Mouse (Mus musculus) heart, postnatal 0 days (tissue): ENCODE measurements around the gene Cacna1e. TPM values are rescaled to one million over a fixed set of nuclear protein-coding genes. Genes with fewer than 3 reads are reported as not detected.

Source experiments
- ATAC-seq: fragments of 200-750 bp; cut with Nextera tagmentation; 2 replicates; pipeline ENCODE4 v1.8.0; 2017; ENCODE audit warnings: low read depth, moderate number of reproducible peaks, moderate library complexity; ENCODE audit not compliant: insufficient read depth
- DNase-seq: peaks from one replicate; pipeline ENCODE4 v3.0.0-alpha.2; 2016; ENCODE audit warnings: low spot score
- H3K27ac ChIP-seq: fragments of 300-500 bp; sonication (generic); 2 replicates; pipeline ENCODE4 v1.5.1; 2014; ENCODE audit warnings: low read depth, mild to moderate bottlenecking
- H3K27me3 ChIP-seq: fragments of 300-500 bp; sonication (generic); 2 replicates; pipeline ENCODE4 v1.6.1; 2014; ENCODE audit warnings: low read length, mixed read lengths; ENCODE audit not compliant: control insufficient read depth, insufficient read depth
- H3K36me3 ChIP-seq: fragments of 300-500 bp; sonication (generic); replicated peaks from 2 replicates; pipeline ENCODE4 v1.6.1; 2014; ENCODE audit warnings: low read length, mixed read lengths; ENCODE audit not compliant: control insufficient read depth, insufficient read depth
- H3K4me1 ChIP-seq: fragments of 300-500 bp; sonication (generic); 2 replicates; pipeline ENCODE4 v1.6.1; 2014; ENCODE audit warnings: antibody characterized with exemption; ENCODE audit not compliant: control insufficient read depth, insufficient read depth
- H3K4me2 ChIP-seq: fragments of 300-500 bp; sonication (generic); 2 replicates; pipeline ENCODE4 v1.6.1; 2014; ENCODE audit warnings: low read depth, mild to moderate bottlenecking, low read length, moderate library complexity
- H3K4me3 ChIP-seq: fragments of 300-500 bp; sonication (generic); 2 replicates; pipeline ENCODE4 v1.5.1; 2014; ENCODE audit warnings: low read depth, low read length
- H3K9ac ChIP-seq: fragments of 300-500 bp; sonication (generic); replicated peaks from 2 replicates; pipeline ENCODE4 v1.6.1; 2014; ENCODE audit warnings: low read depth, low read length, mixed read lengths
- H3K9me3 ChIP-seq: fragments of 300-500 bp; sonication (generic); replicated peaks from 2 replicates; pipeline ENCODE4 v1.6.1; 2016; ENCODE audit warnings: low read length; ENCODE audit not compliant: control insufficient read depth
- CTCF ChIP-seq: IDR thresholded peaks from 2 replicates; pipeline ENCODE4 v1.5.1; 2016; ENCODE audit warnings: antibody characterized with exemption, control low read depth, low read depth
- EP300 ChIP-seq: IDR thresholded peaks from 2 replicates; pipeline ENCODE4 v1.6.1; 2016; ENCODE audit warnings: antibody characterized with exemption, low read depth
- WGBS: fragments of 180-500 bp; shearing (Covaris S2); extraction: QIAGEN DNeasy Blood & Tissue Kit; methylation state at CpG from one replicate; pipeline ENCODE4 v1.1.7; 2014; 5-methylcytosine and 5-hydroxymethylcytosine counted together
- polyA plus RNA-seq: library from polyadenylated mRNA; unstranded; fragments of >200 nt; fragmentation: Nextera tagmentation; extraction: Ambion mirVana; gene quantifications from 2 replicates; pipeline ENCODE4 v1.2.1, GENCODE M21; 2015
- total RNA-seq: library from RNA; depleted of rRNA; stranded (reverse); fragments of >200 nt; gene quantifications from 2 replicates; pipeline ENCODE4 v1.2.3, GENCODE M21; 2014; ENCODE audit warnings: low replicate concordance

The Cacna1e gene
- total and polyA plus RNA-seq, 2 experiments from 2014 or later, result 0.04 to 0.08 TPM

DNA sequence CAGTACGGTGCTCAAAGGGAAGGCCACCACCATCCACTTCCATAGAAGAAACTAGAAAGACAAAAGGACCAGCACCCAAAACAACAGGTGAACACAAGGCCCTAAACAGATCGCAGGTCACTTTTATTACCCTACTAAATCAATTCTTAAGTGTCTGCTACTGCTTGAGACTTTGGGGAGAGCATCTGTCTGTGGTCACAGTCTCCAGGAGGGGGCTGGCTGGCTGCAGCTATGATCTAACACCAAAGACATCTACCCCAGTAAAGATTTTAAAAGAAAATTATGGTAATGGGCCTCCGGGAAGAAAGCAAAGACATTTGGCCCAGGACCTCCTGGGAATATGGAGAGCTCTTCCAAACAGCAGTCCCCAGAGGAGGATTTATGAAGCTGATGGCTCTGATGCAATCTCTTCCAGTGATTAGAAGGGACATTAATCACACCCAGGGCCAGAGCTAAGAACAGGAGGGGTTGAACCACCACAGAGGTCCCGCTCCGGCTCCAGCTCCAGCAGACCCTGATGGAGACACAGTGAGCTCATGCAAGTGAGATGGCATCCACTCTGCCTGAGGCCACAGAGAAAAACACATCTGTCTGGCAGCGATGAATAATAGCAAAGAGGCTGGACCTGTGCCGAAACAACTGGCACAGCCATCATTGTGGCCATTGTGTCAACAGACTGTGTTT, 178.3 kb downstream of the Cacna1e start:
- ATAC-seq, result no peak
- 82% methylated on average over 7 of the region's 7 CpGs for WGBS

DNA sequence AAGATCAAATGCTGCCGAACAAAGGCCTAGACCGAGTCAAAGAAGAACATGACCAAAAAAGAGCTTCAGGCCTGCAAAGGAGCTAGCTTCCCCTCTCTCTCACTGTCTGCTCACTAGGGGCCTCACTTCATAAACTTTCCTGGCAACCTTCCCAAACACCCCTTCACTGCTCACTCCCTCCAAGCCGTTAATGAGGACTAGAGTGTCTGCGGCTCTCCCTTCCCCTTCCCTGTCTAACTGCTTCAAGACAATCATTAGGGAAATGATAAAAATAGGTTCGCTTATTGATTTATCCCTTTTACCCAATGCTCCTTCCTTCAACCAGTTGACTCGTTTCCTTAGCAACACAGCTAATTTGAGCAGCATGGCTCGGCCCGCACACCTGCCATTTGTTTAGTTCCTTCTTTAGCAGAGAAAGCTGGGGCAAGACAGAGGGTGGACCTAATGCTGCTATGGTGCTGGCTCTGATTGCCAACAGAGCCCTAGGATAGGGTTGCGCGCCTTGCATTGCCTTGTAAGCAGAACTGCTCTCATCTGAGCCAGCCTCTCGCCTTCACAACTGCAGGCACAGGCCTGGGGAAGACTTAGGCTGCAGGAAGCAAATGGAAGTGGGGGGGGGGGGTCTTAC, 179.6 kb downstream of the Cacna1e start:
- H3K4me1 ChIP-seq, result no peaks in the 10 kb centered on the region
- no peak overlapping the region for H3K9ac ChIP-seq
- 58% methylated on average over 11 of the region's 11 CpGs for WGBS
- H3K4me3 ChIP-seq, result no peak overlapping the region
- ATAC-seq (no peak), DNase-seq (no peak)
- no peaks in the 10 kb centered on the region for H3K36me3 ChIP-seq
- no peaks in the 10 kb centered on the region for H3K9me3 ChIP-seq
- no peak overlapping the region for H3K4me2 ChIP-seq
- TF ChIP-seq CTCF (no peak), EP300 (no peak)
- no peaks in the 10 kb centered on the region for H3K27me3 ChIP-seq
- no peak overlapping the region for H3K27ac ChIP-seq

More for the DNA sequence above, 178.3 kb downstream of the Cacna1e start:
- H3K9me3 ChIP-seq, result no peaks in the 10 kb centered on the region
- TF ChIP-seq CTCF (no peak), EP300 (no peak)
- no peak overlapping the region for H3K4me3 ChIP-seq
- H3K9ac ChIP-seq, result no peak overlapping the region
- H3K36me3 ChIP-seq, result no peaks in the 10 kb centered on the region
- H3K27me3 ChIP-seq, result no peaks in the 10 kb centered on the region
- no peak overlapping the region for H3K27ac ChIP-seq
- no peak for DNase-seq
- no peaks in the 10 kb centered on the region for H3K4me1 ChIP-seq
- H3K4me2 ChIP-seq, result no peak overlapping the region

DNA sequence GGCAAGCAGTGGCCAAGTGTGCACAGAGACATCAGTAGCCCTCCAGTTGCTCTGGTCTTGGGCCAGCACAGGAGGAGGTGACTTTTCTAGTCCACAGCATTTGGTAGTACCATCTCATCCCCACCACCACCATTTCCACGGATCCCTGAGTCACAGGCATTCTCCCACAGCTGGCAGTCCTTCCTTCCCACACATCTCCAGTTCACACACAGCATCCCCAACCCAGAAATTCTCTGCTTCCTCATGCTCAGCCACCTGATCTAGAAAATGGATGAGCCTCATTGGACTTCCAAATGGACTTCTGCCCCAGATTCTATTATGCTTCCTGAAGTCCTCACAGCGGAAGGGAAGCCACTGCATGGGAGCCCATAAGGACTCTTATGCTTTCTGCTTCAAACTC, 181.7 kb downstream of the Cacna1e start:
- H3K9ac ChIP-seq, result no peak overlapping the region
- 82% methylated on average over 2 of the region's 2 CpGs for WGBS

DNA sequence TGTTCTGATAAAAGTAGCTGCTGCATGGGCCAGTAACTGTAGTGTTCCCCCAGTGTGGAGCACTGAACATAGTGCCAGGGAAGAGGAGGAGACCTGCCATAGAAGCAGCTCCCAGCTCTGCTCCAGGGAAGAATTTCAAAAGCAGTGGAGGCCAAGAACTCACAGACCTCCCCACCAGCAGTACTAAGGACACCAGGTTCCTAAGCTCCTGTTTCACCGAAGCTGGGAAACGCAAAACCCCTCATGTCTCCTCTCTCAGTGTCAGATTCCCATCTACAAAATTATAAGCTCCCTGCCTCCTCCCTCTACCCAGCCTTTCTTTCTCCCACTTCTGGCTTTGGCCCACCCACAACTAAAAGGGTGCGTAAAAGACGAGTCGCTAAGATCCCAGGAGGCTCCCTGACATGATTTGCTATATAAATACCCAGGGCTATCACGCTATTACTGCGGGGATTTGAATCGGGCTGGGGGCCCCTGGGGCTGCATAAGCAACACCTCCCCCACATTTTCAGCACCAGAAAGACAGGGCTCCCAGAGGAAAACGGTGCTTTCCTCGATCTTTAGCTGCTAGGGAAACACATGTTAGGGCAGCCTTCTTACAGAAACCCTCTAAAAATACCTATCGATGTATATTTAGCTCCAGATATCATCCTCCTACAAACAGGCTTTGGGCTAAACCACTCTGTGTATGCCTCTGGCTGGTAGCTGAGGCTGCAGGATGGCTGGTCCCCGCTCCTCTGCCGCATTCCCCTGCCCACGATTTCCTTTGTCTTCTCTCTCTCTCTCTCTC, 195.2 kb downstream of the Cacna1e start:
- no peaks in the 10 kb centered on the region for H3K4me1 ChIP-seq
- no peak for TF ChIP-seq CTCF
- no peak for TF ChIP-seq EP300
- no peak; the same call in 1 of the 2 replicates for ATAC-seq
- H3K9me3 ChIP-seq, result no peaks in the 10 kb centered on the region
- H3K27ac ChIP-seq, result no peak overlapping the region
- H3K4me2 ChIP-seq, result peak overlapping the region; percentile 54
- 17% methylated on average over 14 of the region's 14 CpGs for WGBS
- no peaks in the 10 kb centered on the region for H3K36me3 ChIP-seq
- no peak overlapping the region for H3K9ac ChIP-seq
- no peaks in the 10 kb centered on the region for H3K27me3 ChIP-seq
- peak; percentile 12 for DNase-seq
- H3K4me3 ChIP-seq, result 0 out of 2 replicates have a peak overlapping the region, but pooled peaks have one; percentile 3

More for the DNA sequence above, 181.7 kb downstream of the Cacna1e start:
- TF ChIP-seq EP300 (no peak), CTCF (no peak)
- Histone ChIP-seq H3K9me3 (no peaks in the 10 kb centered on the region), H3K27ac (no peak overlapping the region), H3K4me3 (no peak overlapping the region), H3K4me1 (no peaks in the 10 kb centered on the region), H3K4me2 (no peak overlapping the region), H3K36me3 (no peaks in the 10 kb centered on the region), H3K27me3 (no peaks in the 10 kb centered on the region)
- ATAC-seq, result no peak
- DNase-seq, result no peak

DNA sequence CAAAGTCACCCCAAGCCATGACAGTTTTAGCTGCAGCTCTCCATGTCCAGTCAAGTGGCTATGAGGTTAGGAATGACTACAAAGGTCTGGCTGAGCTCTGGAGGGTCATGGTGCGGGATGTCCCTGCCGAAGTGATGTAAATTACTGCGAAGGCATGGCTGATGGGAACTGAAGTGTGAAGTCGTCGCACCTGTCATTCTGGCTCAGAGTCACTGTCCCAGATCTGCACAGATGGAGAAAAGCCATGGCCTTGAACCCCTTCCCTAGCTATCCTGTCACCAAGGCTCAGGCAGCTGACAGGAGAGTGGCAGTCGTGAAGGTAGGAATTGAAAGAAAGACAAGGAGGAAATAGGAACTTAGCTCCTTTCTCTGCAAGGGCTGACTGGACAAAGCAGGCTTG, 197.4 kb downstream of the Cacna1e start:
- Histone ChIP-seq H3K4me2 (no peak overlapping the region), H3K36me3 (no peaks in the 10 kb centered on the region), H3K4me3 (no peak overlapping the region), H3K9me3 (no peaks in the 10 kb centered on the region), H3K4me1 (no peaks in the 10 kb centered on the region), H3K27me3 (no peaks in the 10 kb centered on the region), H3K27ac (no peak overlapping the region), H3K9ac (no peak overlapping the region)
- no peak for TF ChIP-seq CTCF
- TF ChIP-seq EP300, result no peak
- ATAC-seq, result no peak
- DNase-seq, result no peak
- WGBS, result 65% methylated on average over 6 of the region's 6 CpGs
